Mouse (Mus musculus) lung, postnatal 14 days (tissue): ENCODE results near the gene Gm21981.

ENCODE experiments used
- DNase-seq: peaks from one replicate; pipeline ENCODE4 v3.0.0; 2021

Gm21981 gene

GRCm38 (mm10) chr17:47694442-47694502 lies at the start of gene Gm21981:
Gm21981 (minus strand) TSS chr17:47694455.
- no peak for DNase-seq

- no peak for DNase-seq
Observed at GRCm38 (mm10) chr17:47742991-47743734, 48.9 kb upstream of the Gm21981 start.

GRCm38 (mm10) chr17:47740186-47740585 lies 45.9 kb upstream of the Gm21981 start:
- DNase-seq = no peak

- DNase-seq = no peak
Observed at GRCm38 (mm10) chr17:47738879-47739798, 44.9 kb upstream of the Gm21981 start.

- DNase-seq = peak; percentile 56
Observed at GRCm38 (mm10) chr17:47738066-47738878, 44.0 kb upstream of the Gm21981 start.

GRCm38 (mm10) chr17:47737271-47738065 lies 43.2 kb upstream of the Gm21981 start:
- peak; percentile 90 for DNase-seq

GRCm38 (mm10) chr17:47736856-47737255 lies 42.6 kb upstream of the Gm21981 start, which contains the start of gene Tfeb:
Tfeb (plus strand) TSS chr17:47737030.
- DNase-seq = peak; percentile 99

GRCm38 (mm10) chr17:47735553-47736100 lies 41.4 kb upstream of the Gm21981 start:
- DNase-seq = no peak

- DNase-seq = peak; percentile 37
Observed at GRCm38 (mm10) chr17:47730633-47731575, 36.6 kb upstream of the Gm21981 start.

- no peak for DNase-seq
Observed at GRCm38 (mm10) chr17:47726566-47726965, 32.3 kb upstream of the Gm21981 start, which contains the start of gene Pgc. Pgc (plus strand) TSS chr17:47726842.

GRCm38 (mm10) chr17:47721183-47721582 lies 26.9 kb upstream of the Gm21981 start:
- DNase-seq = no peak

- DNase-seq = no peak
Observed at GRCm38 (mm10) chr17:47715037-47715436, 20.8 kb upstream of the Gm21981 start.

GRCm38 (mm10) chr17:47712889-47713571 lies 18.8 kb upstream of the Gm21981 start:
- DNase-seq = no peak

- no peak for DNase-seq
Observed at GRCm38 (mm10) chr17:47711883-47712282, 17.6 kb upstream of the Gm21981 start.

- no peak for DNase-seq
Observed at GRCm38 (mm10) chr17:47710036-47710435, 15.8 kb upstream of the Gm21981 start.

GRCm38 (mm10) chr17:47708972-47709371 lies 14.7 kb upstream of the Gm21981 start:
- DNase-seq = no peak

- no peak for DNase-seq
Observed at GRCm38 (mm10) chr17:47707961-47708360, 13.7 kb upstream of the Gm21981 start.

- DNase-seq = peak; percentile 20
Observed at GRCm38 (mm10) chr17:47706196-47706595, 11.9 kb upstream of the Gm21981 start.

GRCm38 (mm10) chr17:47704692-47705091 lies 10.4 kb upstream of the Gm21981 start:
- DNase-seq = no peak

GRCm38 (mm10) chr17:47703556-47703955 lies 9.3 kb upstream of the Gm21981 start:
- DNase-seq = no peak
